Mouse (Mus musculus): ENCODE data around the gene Olfr446.

Olfr446 gene

DNA sequence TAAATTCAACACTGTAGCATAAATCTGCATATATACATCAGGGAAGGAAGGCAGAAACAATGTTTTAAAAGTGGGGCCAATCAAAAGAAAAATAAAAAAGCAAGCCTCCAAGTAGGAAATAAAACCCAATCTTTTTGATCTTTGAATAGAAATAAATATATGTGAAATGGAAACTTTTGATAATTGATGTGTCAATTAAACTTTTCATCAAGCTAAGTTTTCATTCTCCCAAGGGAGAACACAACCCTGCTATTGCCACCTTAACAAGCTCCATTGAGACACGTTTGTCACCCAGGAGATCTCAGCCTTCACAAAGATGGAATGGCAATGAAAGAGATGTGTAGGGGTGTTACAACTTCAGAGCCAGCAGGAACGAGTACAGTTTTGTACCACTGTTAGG, at the start of gene Olfr446:
TSS of gene Olfr446 (plus strand) at position 301 of the 400 bp plus-strand sequence.
- DNase-seq (ENCODE audit: low read depth), result no peak

DNA sequence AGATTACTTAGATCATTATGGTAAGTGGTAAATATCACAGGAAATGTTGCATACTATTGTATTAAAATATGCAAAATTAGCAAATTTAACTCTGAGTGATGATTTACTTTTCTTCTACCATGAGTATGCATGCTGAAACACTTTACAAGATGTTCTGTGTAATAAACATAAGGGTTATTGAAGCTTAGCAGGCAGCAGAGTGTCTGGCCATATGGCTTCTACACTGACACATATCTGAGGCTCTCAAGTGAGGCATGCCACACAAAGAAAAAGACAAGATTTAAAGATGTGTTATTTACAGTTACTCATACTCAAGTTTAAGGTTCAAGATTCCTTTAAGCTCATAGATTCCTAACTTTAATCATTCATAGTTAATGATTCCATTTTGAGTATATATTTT, 44.9 kb upstream of the Olfr446 start:
- no peak for DNase-seq (ENCODE audit: low read depth)

GRCm38 (mm10) chr6:42890141-42890540, 31.0 kb upstream of the Olfr446 start, which contains the start of gene Olfr448:
Gene Olfr448 (plus strand): TSS chr6:42890441.
- DNase-seq (ENCODE audit: low read depth), result no peak

DNA sequence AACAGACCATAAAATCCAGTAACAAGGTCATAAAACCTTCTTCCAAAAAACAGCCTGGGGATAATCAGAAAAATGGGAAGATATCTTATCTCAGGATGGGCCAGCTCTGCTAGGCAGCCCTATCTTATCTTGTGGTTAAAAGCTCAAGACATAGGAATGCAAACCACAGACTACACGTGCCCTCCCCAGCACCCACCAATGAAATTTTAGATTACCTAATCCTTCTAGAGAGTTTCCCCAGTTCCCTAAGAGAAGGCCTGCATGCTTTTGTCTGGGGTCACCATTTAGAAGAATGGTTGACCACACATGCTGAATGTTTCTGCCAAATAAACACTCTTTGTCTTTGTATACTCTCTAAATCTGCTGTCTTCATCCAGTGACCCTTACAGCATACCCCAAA, 20.8 kb upstream of the Olfr446 start:
- DNase-seq (ENCODE audit: low read depth), result no peak

GRCm38 (mm10) chr6:42908578-42908977, 12.6 kb upstream of the Olfr446 start, which contains the start of gene Olfr447:
Gene Olfr447 (plus strand): TSS chr6:42908878.
- no peak for DNase-seq (ENCODE audit: low read depth)

- DNase-seq (ENCODE audit: low read depth), result no peak
These were observed 27.6 kb downstream of the Olfr446 start, which contains the start of gene Olfr444 for GRCm38 (mm10) chr6:42948767-42949166. Gene Olfr444 (plus strand): TSS chr6:42949067.

DNA sequence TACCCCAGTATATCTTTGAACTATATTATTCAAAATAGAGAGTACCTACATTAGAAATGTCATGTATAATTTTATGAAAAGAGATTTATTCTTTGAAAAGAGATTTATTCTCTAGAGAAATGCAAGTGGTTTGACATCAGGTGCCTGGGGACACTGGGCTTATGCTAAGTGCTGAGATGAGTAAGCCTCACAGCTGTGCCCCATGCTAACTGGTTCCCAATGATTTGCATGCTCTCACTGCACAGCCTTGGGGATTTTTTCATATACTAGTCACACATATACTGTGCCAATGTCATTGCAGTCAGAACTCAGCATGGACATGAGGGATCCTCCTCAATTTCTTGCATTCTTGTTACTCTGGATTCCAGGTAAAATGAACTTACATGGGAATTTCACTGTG, 59.2 kb downstream of the Olfr446 start:
- DNase-seq (ENCODE audit: low read depth), result no peak
